8 mouse cellular contexts compared by ENCODE assay signal in genomic region chr5:18358778-18359177, GRCm38 (mm10). TPM values are rescaled to one million over a fixed set of nuclear protein-coding genes. Genes with fewer than 3 reads are reported as not detected.
DNase-seq lines count a peak whose midpoint lies in the region; ATAC-seq and TF ChIP-seq lines count a peak whose summit lies in the region.

No protein-coding gene starts in this region.

- no peak for ATAC-seq in forebrain, embryonic 13.5 days
- ATAC-seq in limb, embryonic 14.5 days (ENCODE audit: low FRiP score, low read depth), result no peak

- no peak overlapping the region for H3K27ac ChIP-seq in forebrain, embryonic 13.5 days
- no peak overlapping the region for H3K27ac ChIP-seq in limb, embryonic 14.5 days (replicated peaks; ENCODE audit: low read depth, low read length)

- no peaks in the 10 kb centered on the region for H3K27me3 ChIP-seq in forebrain, embryonic 13.5 days
- H3K27me3 ChIP-seq in limb, embryonic 14.5 days (ENCODE audit: control insufficient read depth, insufficient read depth, low read length), result no peaks in the 10 kb centered on the region

- peak overlapping the region; percentile 89 for H3K4me3 ChIP-seq in lung, adult 2 months (replicated peaks; ENCODE audit: extremely low read depth, low read depth, low read length)
- peak overlapping the region; percentile 62 for H3K4me3 ChIP-seq in forebrain, embryonic 13.5 days
- peak overlapping the region; percentile 84 for H3K4me3 ChIP-seq in limb, embryonic 14.5 days (replicated peaks; ENCODE audit: low read length)

- TF ChIP-seq POLR2A in lung, adult 2 months (IDR thresholded peaks at IDR 0.05; ENCODE audit: borderline replicate concordance, extremely low read depth, low read depth, low read length), result no peak
- TF ChIP-seq POLR2A in limb, embryonic 14.5 days (IDR thresholded peaks at IDR 0.05; ENCODE audit: borderline replicate concordance, extremely low read depth, insufficient read depth, insufficient read length), result no peak

- DNase-seq in lung, adult 2 months, result no peak
- DNase-seq in lung, postnatal 14 days, result no peak
- DNase-seq in limb, embryonic 14.5 days (ENCODE audit: low spot score), result no peak
- peak; percentile 13 for DNase-seq in retina, postnatal 1 day
- DNase-seq in layer of hippocampus, adult 9-11 months, result no peak
- DNase-seq in thymus, adult 18-20 months, result no peak
- no peak for DNase-seq in left cerebral cortex, adult 8-10 months (ENCODE audit: low spot score in 2 of 2)

- TF ChIP-seq CTCF in lung, adult 2 months (IDR thresholded peaks at IDR 0.05; ENCODE audit: insufficient read depth, low read length), result no peak

- H3K9me3 ChIP-seq in forebrain, embryonic 13.5 days (replicated peaks), result no peaks in the 10 kb centered on the region
- H3K9me3 ChIP-seq in limb, embryonic 14.5 days (ENCODE audit: control insufficient read depth, low read length), result no peaks in the 10 kb centered on the region

- peak overlapping the region; percentile 87 for H3K4me2 ChIP-seq in forebrain, embryonic 13.5 days
- H3K4me2 ChIP-seq in limb, embryonic 14.5 days (replicated peaks; ENCODE audit: low read depth, low read length, severe bottlenecking), result peak overlapping the region; percentile 89

- H3K9ac ChIP-seq in forebrain, embryonic 13.5 days, result peak overlapping the region; percentile 77; the same call in 1 of the 2 replicates
- peak overlapping the region; percentile 73; the same call in 1 of the 2 replicates for H3K9ac ChIP-seq in limb, embryonic 14.5 days (ENCODE audit: low read depth, low read length, severe bottlenecking)

- no peaks in the 10 kb centered on the region for H3K36me3 ChIP-seq in forebrain, embryonic 13.5 days (ENCODE audit: poor library complexity, severe bottlenecking)
- no peaks in the 10 kb centered on the region for H3K36me3 ChIP-seq in limb, embryonic 14.5 days (ENCODE audit: control insufficient read depth, insufficient read depth, low read length)

- peaks cover 2% of the 10 kb centered on the region for H3K4me1 ChIP-seq in lung, adult 2 months (ENCODE audit: control insufficient read depth, insufficient read depth, low read length)
- H3K4me1 ChIP-seq in forebrain, embryonic 13.5 days, result peaks cover 8% of the 10 kb centered on the region
- H3K4me1 ChIP-seq in limb, embryonic 14.5 days (ENCODE audit: control insufficient read depth, insufficient read depth, low read length), result peaks cover 8% of the 10 kb centered on the region

- 30% methylated on average over 6 of the region's 6 CpGs for WGBS in lung, adult 2 months
- 35% methylated on average over 6 of the region's 6 CpGs for WGBS in forebrain, embryonic 13.5 days
- 27% methylated on average over 6 of the region's 6 CpGs for WGBS in limb, embryonic 14.5 days

RNA-seq across cellular contexts. Expression of gene Gnai1, which starts 1.4 kb away (rescaled TPM):
- 6.8 and 8.3 TPM in 2 replicates for polyA plus RNA-seq in lung, adult 2 months (2012; rRNA removed)
- 28.7 and 30.5 TPM in 2 replicates for polyA plus RNA-seq in forebrain, embryonic 13.5 days (2015; fragmentation: Nextera tagmentation; extraction: Ambion mirVana)
- 14.6 and 14.7 TPM in 2 replicates for polyA plus RNA-seq in limb, embryonic 14.5 days (2012; rRNA removed)
- 31.2 and 34.4 TPM in 2 replicates for polyA plus RNA-seq in limb, embryonic 14.5 days (2014; fragmentation: Nextera tagmentation; extraction: Ambion mirVana)
- total RNA-seq in left cerebral cortex, adult 8-10 months (2022), result 100 to 1,000 TPM; 148 to 180 (median 165) TPM
